Mouse (Mus musculus) cortical plate, adult 2 months (tissue): ENCODE measurements around the gene Csmd2. TPM values are rescaled to one million over a fixed set of nuclear protein-coding genes. Genes with fewer than 3 reads are reported as not detected.

ENCODE experiments used
- H3K27ac ChIP-seq: fragments of 200-500 bp; 2 replicates; pipeline ENCODE4 v1.5.1; 2012; ENCODE audit warnings: low read length, control low read depth, inconsistent platforms; ENCODE audit not compliant: insufficient read depth
- H3K4me1 ChIP-seq: fragments of 200-500 bp; 2 replicates; pipeline ENCODE4 v1.6.1; 2011; ENCODE audit warnings: low read length; ENCODE audit not compliant: control insufficient read depth, insufficient read depth
- H3K4me3 ChIP-seq: fragments of 200-500 bp; 2 replicates; pipeline ENCODE4 v1.5.1; 2011; ENCODE audit warnings: mild to moderate bottlenecking, low read length, control low read depth; ENCODE audit not compliant: insufficient read depth
- CTCF ChIP-seq: fragments of 200-500 bp; IDR thresholded peaks from 2 replicates; pipeline ENCODE4 v1.5.1; 2011; ENCODE audit warnings: mild to moderate bottlenecking, control low read depth, low read length; ENCODE audit not compliant: insufficient read depth; ENCODE audit errors: extremely low read depth
- POLR2A ChIP-seq: fragments of 200-500 bp; IDR thresholded peaks from 2 replicates; pipeline ENCODE4 v1.6.1; 2011; ENCODE audit warnings: mild to moderate bottlenecking, low read length, control low read depth; ENCODE audit not compliant: insufficient read depth; ENCODE audit errors: extremely low read depth
- polyA plus RNA-seq: library from polyadenylated mRNA; depleted of rRNA; stranded (reverse); fragments of >200 nt; gene quantifications from 2 replicates; pipeline ENCODE4 v1.2.3, GENCODE M21; 2012

The Csmd2 gene
- polyA plus RNA-seq, 1 experiment, result 29.3 TPM

GRCm38 (mm10) chr4:128160656-128161055, 173.0 kb downstream of the Csmd2 start:
- H3K4me3 ChIP-seq, result no peak overlapping the region
- H3K27ac ChIP-seq, result no peak overlapping the region
- peaks cover 18% of the 10 kb centered on the region for H3K4me1 ChIP-seq
- TF ChIP-seq POLR2A, result no peak
- no peak for TF ChIP-seq CTCF

GRCm38 (mm10) chr4:128170181-128170580, 182.5 kb downstream of the Csmd2 start:
- TF ChIP-seq POLR2A (no peak), CTCF (no peak)
- no peak overlapping the region for H3K4me3 ChIP-seq
- H3K27ac ChIP-seq, result no peak overlapping the region
- H3K4me1 ChIP-seq, result peaks cover 5% of the 10 kb centered on the region; the same call in 1 of the 2 replicates

- no peak overlapping the region for H3K27ac ChIP-seq
- peaks cover 5% of the 10 kb centered on the region; the same call in 1 of the 2 replicates for H3K4me1 ChIP-seq
- H3K4me3 ChIP-seq, result no peak overlapping the region
- TF ChIP-seq CTCF (no peak), POLR2A (no peak)
These were observed 183.6 kb downstream of the Csmd2 start for GRCm38 (mm10) chr4:128171233-128171632.

- TF ChIP-seq POLR2A (no peak), CTCF (no peak)
- peaks cover 5% of the 10 kb centered on the region; the same call in 1 of the 2 replicates for H3K4me1 ChIP-seq
- H3K4me3 ChIP-seq, result no peak overlapping the region
- no peak overlapping the region for H3K27ac ChIP-seq
These were observed 184.0 kb downstream of the Csmd2 start for GRCm38 (mm10) chr4:128171701-128172100.

- Histone ChIP-seq H3K27ac (no peak overlapping the region), H3K4me1 (peaks cover 5% of the 10 kb centered on the region), H3K4me3 (no peak overlapping the region)
- TF ChIP-seq POLR2A (no peak), CTCF (no peak)
These were observed 191.3 kb downstream of the Csmd2 start for GRCm38 (mm10) chr4:128178974-128179373.

GRCm38 (mm10) chr4:128179581-128179980, 191.9 kb downstream of the Csmd2 start:
- peaks cover 5% of the 10 kb centered on the region for H3K4me1 ChIP-seq
- no peak overlapping the region for H3K27ac ChIP-seq
- TF ChIP-seq POLR2A, result no peak
- peak; percentile 28; the same call in 1 of the 2 replicates for TF ChIP-seq CTCF
- no peak overlapping the region for H3K4me3 ChIP-seq

- TF ChIP-seq POLR2A, result no peak
- TF ChIP-seq CTCF, result no peak
- Histone ChIP-seq H3K4me1 (peaks cover 4% of the 10 kb centered on the region), H3K4me3 (no peak overlapping the region), H3K27ac (no peak overlapping the region)
These were observed 197.1 kb downstream of the Csmd2 start for GRCm38 (mm10) chr4:128184747-128185146.

GRCm38 (mm10) chr4:128194454-128194853, 206.8 kb downstream of the Csmd2 start:
- Histone ChIP-seq H3K4me3 (no peak overlapping the region), H3K4me1 (no peaks in the 10 kb centered on the region; the same call in 1 of the 2 replicates), H3K27ac (no peak overlapping the region)
- TF ChIP-seq POLR2A (no peak), CTCF (no peak)

GRCm38 (mm10) chr4:128217991-128218595, 230.4 kb downstream of the Csmd2 start:
- no peak overlapping the region for H3K27ac ChIP-seq
- TF ChIP-seq CTCF, result no peak
- no peak for TF ChIP-seq POLR2A

GRCm38 (mm10) chr4:128224453-128224852, 236.8 kb downstream of the Csmd2 start:
- H3K4me1 ChIP-seq, result no peaks in the 10 kb centered on the region
- no peak overlapping the region for H3K27ac ChIP-seq
- H3K4me3 ChIP-seq, result no peak overlapping the region
- TF ChIP-seq CTCF (no peak), POLR2A (no peak)

More at GRCm38 (mm10) chr4:128217991-128218595, 230.4 kb downstream of the Csmd2 start:
- Histone ChIP-seq H3K4me3 (no peak overlapping the region), H3K4me1 (no peaks in the 10 kb centered on the region)
